Comparison of ENCODE assay signal across 8 mouse cellular contexts in the genomic region with DNA sequence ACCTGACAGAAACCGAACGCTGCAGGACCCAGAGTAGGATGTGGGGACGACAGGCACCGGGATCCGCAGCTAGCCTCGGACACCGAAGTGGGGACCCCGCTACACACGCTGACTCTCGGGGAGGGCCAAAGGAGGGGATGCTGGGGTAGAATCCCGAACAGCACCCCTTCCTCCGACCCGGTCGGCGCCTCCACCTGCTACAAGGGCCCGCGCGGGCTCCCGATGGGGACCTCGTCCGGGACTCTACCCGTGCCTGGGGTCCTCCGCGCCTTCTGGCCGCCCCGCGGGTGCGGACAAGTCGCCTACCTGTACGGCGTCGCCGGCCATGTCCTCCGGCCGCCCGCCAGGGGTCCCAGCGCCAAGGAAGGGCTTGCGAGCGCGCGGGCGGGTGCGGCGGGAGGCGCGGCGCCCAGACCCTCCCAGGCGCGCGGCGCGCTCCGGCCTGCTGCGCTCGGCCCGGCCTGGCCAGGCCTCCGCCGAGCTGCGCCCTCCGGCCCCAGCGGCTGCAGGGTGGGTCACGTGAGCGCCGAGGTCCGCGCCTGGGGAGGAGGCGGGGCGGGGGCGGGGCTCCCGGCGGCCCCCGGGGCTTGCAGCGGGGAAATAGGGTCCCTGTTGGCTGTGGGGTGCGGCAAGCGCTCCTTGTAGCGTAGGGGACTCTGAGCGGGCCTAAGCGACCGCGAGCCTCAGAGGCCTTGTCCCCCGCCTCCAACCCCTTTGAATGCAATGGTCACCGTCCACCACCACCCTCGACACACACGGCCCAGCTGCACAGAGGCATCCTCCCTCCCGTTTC. TPM values are rescaled to one million over a fixed set of nuclear protein-coding genes. Genes with fewer than 3 reads are reported as not detected.
DNase-seq lines count a peak whose midpoint lies in the region; ATAC-seq and TF ChIP-seq lines count a peak whose summit lies in the region.

A gene (minus strand): TSS at position 519 of the 793 bp plus-strand sequence.

- H3K9me3 ChIP-seq in CH12.LX (replicated peaks; ENCODE audit: low read length): peaks cover 6% of the 10 kb centered on the region
- H3K9me3 ChIP-seq in forebrain, embryonic 13.5 days (replicated peaks): no peaks in the 10 kb centered on the region
- H3K9me3 ChIP-seq in lung, embryonic 16.5 days (ENCODE audit: control insufficient read depth, low read length): no peaks in the 10 kb centered on the region; the same call in 1 of the 2 replicates

- peaks cover 27% of the 10 kb centered on the region for H3K79me2 ChIP-seq in CH12.LX (replicated peaks; ENCODE audit: control insufficient read depth, extremely low read depth, insufficient read depth, poor library complexity, severe bottlenecking)

- H3K36me3 ChIP-seq in CH12.LX (replicated peaks in 1 of 2; ENCODE audit: control insufficient read depth in 1 of 2, insufficient read depth in 1 of 2, low read length in 1 of 2): peaks cover 0 to 25% of the 10 kb centered on the region in 2 experiments
- H3K36me3 ChIP-seq in forebrain, embryonic 13.5 days (ENCODE audit: poor library complexity, severe bottlenecking): no peaks in the 10 kb centered on the region
- no peaks in the 10 kb centered on the region for H3K36me3 ChIP-seq in lung, embryonic 16.5 days (ENCODE audit: control insufficient read depth, insufficient read depth, low read length)

- H3K4me1 ChIP-seq in CH12.LX (ENCODE audit: control insufficient read depth in 1 of 2, insufficient read depth in 2 of 2): peaks cover 25 to 49% of the 10 kb centered on the region in 2 experiments
- H3K4me1 ChIP-seq in forebrain, embryonic 13.5 days: peaks cover 22% of the 10 kb centered on the region
- H3K4me1 ChIP-seq in lung, embryonic 16.5 days (replicated peaks; ENCODE audit: control insufficient read depth, insufficient read depth, low read length): peaks cover 19% of the 10 kb centered on the region

- H3K27me3 ChIP-seq in CH12.LX (replicated peaks): no peaks in the 10 kb centered on the region
- no peaks in the 10 kb centered on the region for H3K27me3 ChIP-seq in forebrain, embryonic 13.5 days
- no peaks in the 10 kb centered on the region for H3K27me3 ChIP-seq in lung, embryonic 16.5 days (ENCODE audit: control insufficient read depth, insufficient read depth, low read depth, low read length)

- WGBS in forebrain, embryonic 13.5 days: under 1% methylated on average over 52 of the region's 85 CpGs
- under 1% methylated on average over 58 of the region's 85 CpGs for WGBS in lung, embryonic 16.5 days

- peak; percentile 87 for ATAC-seq in forebrain, embryonic 13.5 days
- ATAC-seq in lung, embryonic 16.5 days (ENCODE audit: low read depth): peak; percentile 96

- in situ Hi-C loops in CH12.LX (cut with MboI; ENCODE audit: low pct_ligation_motif_present, low pct_unique_long_range_greater_than_20kb, low sequenced_read_pairs): no loop called here

- TF ChIP-seq EP300 in CH12.LX (IDR thresholded peaks at IDR 0.05; ENCODE audit: low read length): no peak

- intact Hi-C loops in heart, postnatal 36 days (cut with DNase I): loop anchor here (1.0 kb wide), 1 partner anchor 16 kb away; a partner anchor contains a TSS

- peak within 1 kb of the TSS; percentile 64 for H3K4me2 ChIP-seq in CH12.LX (ENCODE audit: insufficient read depth, low read depth, poor library complexity, severe bottlenecking)
- peak within 1 kb of the TSS; percentile 97 for H3K4me2 ChIP-seq in forebrain, embryonic 13.5 days
- peak within 1 kb of the TSS; percentile 94 for H3K4me2 ChIP-seq in lung, embryonic 16.5 days (ENCODE audit: low read depth, low read length)

- peak; percentile 70 for TF ChIP-seq POLR2A in CH12.LX (IDR thresholded peaks at IDR 0.05; ENCODE audit: low read depth, low read length)

- TF ChIP-seq RAD21 in CH12.LX (IDR thresholded peaks at IDR 0.05; ENCODE audit: low read depth, low read length): no peak

- H3K4me3 ChIP-seq in CH12.LX (replicated peaks in 1 of 3; ENCODE audit: low read depth in 2 of 3, low read length in 2 of 3, poor library complexity in 1 of 3): peak within 1 kb of the TSS; percentile 72 to 94 (median 84)
- H3K4me3 ChIP-seq in forebrain, embryonic 13.5 days: peak within 1 kb of the TSS; percentile 91
- H3K4me3 ChIP-seq in layer of hippocampus, adult 2 months: peak within 1 kb of the TSS; percentile 97
- peak within 1 kb of the TSS; percentile 92 for H3K4me3 ChIP-seq in lung, embryonic 16.5 days (ENCODE audit: low read length)

- TF ChIP-seq CTCF in CH12.LX (conservative IDR thresholded peaks at IDR 0.05 in 1 of 2, IDR thresholded peaks at IDR 0.05 in 1 of 2; ENCODE audit: low read depth in 2 of 2, low read length in 2 of 2): no peak
- peak; percentile 37 for TF ChIP-seq CTCF in layer of hippocampus, adult 2 months (conservative IDR thresholded peaks at IDR 0.05)

- H3K27ac ChIP-seq in CH12.LX (ENCODE audit: insufficient read depth, low read depth): peak within 1 kb of the TSS; percentile 69
- H3K27ac ChIP-seq in forebrain, embryonic 13.5 days: peak within 1 kb of the TSS; percentile 69
- peak within 1 kb of the TSS; percentile 96 for H3K27ac ChIP-seq in layer of hippocampus, adult 2 months
- peak within 1 kb of the TSS; percentile 84 for H3K27ac ChIP-seq in lung, embryonic 16.5 days (ENCODE audit: low read length)

- peak within 1 kb of the TSS; percentile 85 for H3K9ac ChIP-seq in CH12.LX (ENCODE audit: insufficient read depth, low read depth)
- peak within 1 kb of the TSS; percentile 96 for H3K9ac ChIP-seq in forebrain, embryonic 13.5 days
- peak within 1 kb of the TSS; percentile 99 for H3K9ac ChIP-seq in lung, embryonic 16.5 days (ENCODE audit: low read length)

- DNase-seq in CH12.LX (ENCODE audit: extremely low read depth): peak; percentile 60
- peak; percentile 59 for DNase-seq in c-Kit-positive CD71-positive TER-119-positive erythroid progenitor cells, embryonic 14.5 days (ENCODE audit: low spot score)
- DNase-seq in heart, postnatal 36 days: peak; percentile 79 to 85
- DNase-seq in layer of hippocampus, adult 2 months (ENCODE audit: low spot score in 2 of 2): peak; percentile 50 to 61
- DNase-seq in ovary, adult 18-20 months (ENCODE audit: low spot score): peak; percentile 79
- DNase-seq in thymus, postnatal 10 days (ENCODE audit: low spot score in 2 of 2): peak; percentile 68 to 69

- dilution Hi-C loops in CH12.LX (cut with MboI; ENCODE audit: extremely low pct_ligation_motif_present, extremely low pct_unique_long_range_greater_than_20kb, low sequenced_read_pairs): no loop called here

TF ChIP-seq in CH12.LX, 34 proteins besides CTCF, POLR2A, EP300 and RAD21 (continues in another document):
- TF ChIP-seq ZNF384 (IDR thresholded peaks at IDR 0.05; ENCODE audit: low read depth, low read length) (no peak), GABPA (IDR thresholded peaks at IDR 0.05; ENCODE audit: insufficient replicate concordance, low read depth, low read length) (no peak), USF1 (IDR thresholded peaks at IDR 0.05; ENCODE audit: low read depth, low read length) (peak; percentile 88), HCFC1 (IDR thresholded peaks at IDR 0.05; ENCODE audit: low read depth, low read length) (no peak), IRF4 (IDR thresholded peaks at IDR 0.05; ENCODE audit: low read depth, low read length) (no peak), RCOR1 (conservative IDR thresholded peaks at IDR 0.05; ENCODE audit: low read depth, low read length) (no peak), MYC (IDR thresholded peaks at IDR 0.05; ENCODE audit: low read depth, low read length) (no peak), USF2 (conservative IDR thresholded peaks at IDR 0.05; ENCODE audit: low read depth, low read length) (no peak; the same call in 1 of the 2 replicates), E2F4 (IDR thresholded peaks at IDR 0.05; ENCODE audit: insufficient replicate concordance, low read depth, low read length) (no peak), CHD2 (IDR thresholded peaks at IDR 0.05; ENCODE audit: low read length) (no peak), TCF12 (IDR thresholded peaks at IDR 0.05; ENCODE audit: low read depth, low read length) (0 out of 2 replicates have a peak, but pooled peaks have one; percentile 1), MAFK (IDR thresholded peaks at IDR 0.05; ENCODE audit: insufficient replicate concordance, low read length) (no peak), PAX5 (IDR thresholded peaks at IDR 0.05; ENCODE audit: low read length) (no peak), SIN3A (IDR thresholded peaks at IDR 0.05; ENCODE audit: low read length) (0 out of 2 replicates have a peak, but pooled peaks have one; percentile 23), ZMIZ1 (IDR thresholded peaks at IDR 0.05; ENCODE audit: low read depth, low read length) (no peak), MAX (IDR thresholded peaks at IDR 0.05; ENCODE audit: low read length) (no peak), JUN (IDR thresholded peaks at IDR 0.05; ENCODE audit: insufficient read depth, low read depth, low read length) (no peak), ZC3H11A (IDR thresholded peaks at IDR 0.05; ENCODE audit: low read depth, low read length) (no peak), JUND (conservative IDR thresholded peaks at IDR 0.05; ENCODE audit: low read depth, low read length) (no peak), ZKSCAN1 (IDR thresholded peaks at IDR 0.05; ENCODE audit: borderline replicate concordance, low read depth, low read length) (no peak), TBP (conservative IDR thresholded peaks at IDR 0.05; ENCODE audit: low read depth, low read length) (no peak), ELF1 (IDR thresholded peaks at IDR 0.05; ENCODE audit: low read depth, low read length) (no peak), UBTF (IDR thresholded peaks at IDR 0.05; ENCODE audit: low read depth, low read length) (no peak), KAT2A (IDR thresholded peaks at IDR 0.05; ENCODE audit: insufficient replicate concordance, low read length) (no peak), MEF2A (IDR thresholded peaks at IDR 0.05; ENCODE audit: borderline replicate concordance, low read depth, low read length) (no peak), MXI1 (IDR thresholded peaks at IDR 0.05; ENCODE audit: low read depth, low read length) (no peak; the same call in 1 of the 2 replicates), MAZ (IDR thresholded peaks at IDR 0.05; ENCODE audit: low read depth, low read length) (no peak; the same call in 1 of the 2 replicates), NRF1 (IDR thresholded peaks at IDR 0.05; ENCODE audit: low read depth, low read length) (0 out of 2 replicates have a peak, but pooled peaks have one; percentile 45), NELFE (IDR thresholded peaks at IDR 0.05; ENCODE audit: low read depth, low read length) (peak; percentile 70)

RNA-seq across cellular contexts. Expression of the gene that starts here (rescaled TPM):
- total RNA-seq in CH12.LX (2012; rRNA removed): 44.6 and 47.8 TPM in 2 replicates
- 28.1 and 33.5 TPM in 2 replicates for total RNA-seq in CH12.LX (2014; rRNA removed)
- polyA plus RNA-seq in CH12.LX (2012; ENCODE audit: insufficient read length, low read depth): 58.8 and 60.3 TPM in 2 replicates
- 25.6 and 26.7 TPM in 2 replicates for polyA plus RNA-seq in forebrain, embryonic 13.5 days (2015; fragmentation: Nextera tagmentation; extraction: Ambion mirVana)
- total RNA-seq in heart, postnatal 36 days (2021): 10 to 100 TPM; 53.7 to 62.4 TPM
- total RNA-seq in layer of hippocampus, adult 2 months (2021): 10 to 100 TPM; 47.9 to 56.8 TPM
- 27.2 and 31.8 TPM in 2 replicates for polyA plus RNA-seq in lung, embryonic 16.5 days (2015; fragmentation: Nextera tagmentation; extraction: Ambion mirVana)

Comparison
In these comparisons a context has a peak if more than half of its experiments do, and no peak if none do; other contexts are left out.
1. Peak in every context shown above with its lines: DNase-seq, ATAC-seq, H3K4me3 ChIP-seq and H3K27ac ChIP-seq.